Mouse (Mus musculus): ENCODE measurements at regions not wholly inside any gene's neighbourhood (a gene's known extent, or its start where the extent isn't known, plus 50 kb on each side); places are given as distances from the start of the nearest gene placed in this dataset.

DNA sequence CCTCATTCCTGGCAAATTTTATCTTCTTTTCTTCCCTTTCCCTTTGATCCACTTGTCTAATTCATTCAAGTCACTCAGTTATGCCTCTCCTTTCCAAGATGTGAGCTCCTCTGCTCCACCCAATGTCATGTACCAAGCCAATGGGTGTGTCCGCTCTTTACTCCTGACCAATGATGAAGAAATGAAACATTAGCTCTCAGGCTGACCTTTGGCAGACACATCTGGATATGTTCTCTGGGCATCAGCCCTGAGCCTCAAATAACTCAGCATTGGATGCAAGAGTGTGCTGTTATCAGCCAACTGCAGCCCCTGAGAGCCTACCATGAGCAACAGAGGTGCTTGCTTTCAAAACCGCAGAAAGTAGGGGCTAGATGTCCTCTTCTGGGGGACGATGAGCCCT is 186.2 kb upstream of the Unc93a2 start:
- no peak for DNase-seq (ENCODE audit: extremely low spot score, low spot score)
- no peak overlapping the region for H3K4me3 ChIP-seq
- no peaks in the 10 kb centered on the region for H3K36me3 ChIP-seq (replicated peaks)
- WGBS = 92% methylated on average over 3 of the region's 3 CpGs
- H3K27me3 ChIP-seq (ENCODE audit: poor library complexity, severe bottlenecking) = no peaks in the 10 kb centered on the region
- no peaks in the 10 kb centered on the region for H3K4me1 ChIP-seq
- H3K27ac ChIP-seq = no peak overlapping the region
- H3K9me3 ChIP-seq = no peaks in the 10 kb centered on the region

DNA sequence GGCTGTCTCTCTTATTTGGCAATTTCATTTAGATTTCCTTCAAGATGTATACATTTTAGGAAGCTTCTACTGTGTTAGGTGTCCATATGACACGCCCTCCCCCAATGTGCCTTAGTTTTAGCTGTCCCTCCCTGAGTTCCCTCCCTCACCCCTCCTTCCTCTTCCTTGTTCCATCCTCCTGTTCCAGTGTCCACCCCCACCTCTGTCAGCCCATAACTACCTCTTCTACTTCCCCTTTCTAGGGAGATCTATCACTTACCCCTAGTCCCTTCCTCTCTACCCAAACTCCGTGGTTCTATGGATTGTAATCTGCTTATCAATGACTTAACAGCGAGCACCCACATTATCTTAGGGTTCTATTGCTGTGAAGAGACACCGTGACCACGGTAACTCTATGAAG is 183.2 kb upstream of the Unc93a2 start:
- Histone ChIP-seq H3K27me3 (ENCODE audit: poor library complexity, severe bottlenecking) (no peaks in the 10 kb centered on the region), H3K27ac (no peak overlapping the region)
- WGBS = 87% methylated on average over 5 of the region's 5 CpGs

DNA sequence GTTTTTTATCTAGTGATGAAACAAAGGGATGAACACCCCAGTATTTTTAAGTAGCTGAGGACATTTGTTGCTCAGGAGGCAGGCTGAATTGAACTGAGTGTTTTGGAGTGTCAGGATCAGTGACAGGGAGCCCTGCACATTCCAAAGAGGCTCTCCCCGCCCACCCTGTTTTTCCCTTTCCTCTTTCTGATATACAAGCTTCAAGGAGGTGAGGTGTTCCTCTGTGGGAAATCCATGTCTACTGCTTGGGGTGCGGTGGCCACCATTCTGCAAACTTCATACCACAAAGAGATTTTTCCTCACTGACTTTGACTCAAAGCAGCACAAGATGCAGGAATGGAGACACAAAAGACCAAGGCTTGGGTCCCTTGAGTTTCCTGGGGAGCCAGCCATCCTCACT is 180.5 kb upstream of the Unc93a2 start:
- DNase-seq (ENCODE audit: extremely low spot score, low spot score) = no peak
- 82% methylated on average over 2 of the region's 2 CpGs for WGBS
- Histone ChIP-seq H3K36me3 (replicated peaks) (no peaks in the 10 kb centered on the region), H3K27ac (no peak overlapping the region), H3K4me1 (peaks cover 5% of the 10 kb centered on the region), H3K27me3 (ENCODE audit: poor library complexity, severe bottlenecking) (no peaks in the 10 kb centered on the region), H3K4me3 (no peak overlapping the region), H3K9me3 (no peaks in the 10 kb centered on the region)

More for the DNA sequence above, 183.2 kb upstream of the Unc93a2 start:
- no peaks in the 10 kb centered on the region for H3K9me3 ChIP-seq
- no peaks in the 10 kb centered on the region for H3K4me1 ChIP-seq
- DNase-seq (ENCODE audit: extremely low spot score, low spot score) = no peak
- no peak overlapping the region for H3K4me3 ChIP-seq
- H3K36me3 ChIP-seq (replicated peaks) = no peaks in the 10 kb centered on the region

DNA sequence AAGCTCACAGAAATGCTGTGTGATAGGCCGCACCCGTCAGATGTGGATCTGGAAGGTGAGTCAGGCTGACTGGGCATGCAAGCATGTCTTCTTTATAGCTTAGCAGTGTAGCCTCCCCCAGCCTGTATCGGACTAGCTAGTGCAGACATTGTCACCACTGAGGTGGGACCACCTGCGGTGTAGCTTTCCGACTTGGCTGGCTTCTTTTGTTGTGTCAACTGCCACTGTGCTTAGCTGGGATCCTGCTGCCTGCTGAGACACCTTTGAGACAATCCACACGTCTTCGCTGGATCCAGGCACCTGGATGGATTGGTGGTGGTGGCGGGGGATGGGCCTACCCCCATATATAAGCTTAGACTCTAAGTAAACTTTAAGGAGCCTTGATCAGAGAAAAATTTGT is 177.7 kb upstream of the Unc93a2 start:
- no peak for DNase-seq (ENCODE audit: extremely low spot score, low spot score)
- no peaks in the 10 kb centered on the region for H3K27me3 ChIP-seq (ENCODE audit: poor library complexity, severe bottlenecking)
- no peaks in the 10 kb centered on the region for H3K36me3 ChIP-seq (replicated peaks)
- no peaks in the 10 kb centered on the region for H3K9me3 ChIP-seq
- no peak overlapping the region for H3K27ac ChIP-seq
- 17% methylated on average over 8 of the region's 8 CpGs for WGBS
- H3K4me1 ChIP-seq = peaks cover 5% of the 10 kb centered on the region
- H3K4me3 ChIP-seq = no peak overlapping the region

DNA sequence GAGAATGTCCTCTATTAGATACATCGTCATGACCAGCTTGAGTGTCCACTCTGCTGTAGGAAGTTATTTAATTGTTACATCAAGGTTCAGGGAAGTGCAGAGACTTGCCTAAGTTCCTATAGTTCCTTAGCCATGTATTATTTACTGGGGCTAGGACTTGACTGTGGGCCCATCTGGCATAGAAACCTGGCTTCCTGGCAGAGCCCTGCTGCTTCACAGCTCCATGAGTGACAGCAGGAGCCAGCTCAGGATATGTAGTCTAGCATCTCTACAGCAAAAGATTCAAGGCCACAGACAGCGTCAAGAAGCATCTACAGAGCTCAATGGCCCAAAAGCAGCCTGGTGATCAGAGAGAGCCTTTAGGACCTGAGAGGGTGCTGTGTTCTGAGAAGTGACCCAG is 163.2 kb upstream of the Unc93a2 start:
- H3K9me3 ChIP-seq = no peaks in the 10 kb centered on the region; the same call in 1 of the 2 replicates
- no peak for DNase-seq (ENCODE audit: extremely low spot score, low spot score)
- no peak overlapping the region for H3K4me3 ChIP-seq
- 91% methylated on average over 2 of the region's 2 CpGs for WGBS
- no peaks in the 10 kb centered on the region for H3K36me3 ChIP-seq (replicated peaks)
- H3K4me1 ChIP-seq = no peaks in the 10 kb centered on the region
- no peak overlapping the region for H3K27ac ChIP-seq
- H3K27me3 ChIP-seq (ENCODE audit: poor library complexity, severe bottlenecking) = no peaks in the 10 kb centered on the region

DNA sequence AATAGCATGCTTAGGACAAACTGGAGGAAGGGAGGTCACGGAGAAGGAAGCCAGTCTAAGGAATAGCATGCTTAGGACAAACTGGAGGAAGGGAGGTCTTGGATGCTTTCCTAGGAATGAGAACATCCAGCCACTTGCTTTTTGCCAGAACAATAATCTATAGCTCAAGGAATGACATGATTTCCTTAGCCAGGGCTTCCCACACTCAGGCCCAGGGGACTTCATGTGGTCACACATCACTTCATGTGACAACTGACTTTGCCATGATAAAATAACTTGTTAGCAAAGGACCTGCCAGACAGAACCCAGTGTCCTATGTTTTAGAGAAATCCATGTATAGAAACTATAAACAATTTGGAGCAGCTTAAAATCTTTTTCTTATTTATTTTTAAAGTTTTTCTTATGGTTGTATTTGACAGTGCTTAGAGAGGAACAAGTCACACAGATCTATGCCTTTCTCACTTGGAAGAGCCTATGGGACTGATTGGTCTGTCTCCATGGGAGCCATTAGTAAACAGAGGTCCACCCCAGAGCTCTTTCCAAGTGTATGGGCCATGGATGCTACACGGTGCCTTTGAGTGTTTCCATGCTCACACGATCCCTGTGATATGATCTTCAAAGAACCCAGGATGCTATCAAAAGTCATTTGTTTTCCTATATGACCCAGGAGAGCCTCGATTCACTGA is 153.3 kb upstream of the Unc93a2 start:
- H3K9me3 ChIP-seq = 0 out of 2 replicates have a peak, but pooled peaks cover 5% of the 10 kb centered on the region
- no peak overlapping the region for H3K4me3 ChIP-seq
- no peaks in the 10 kb centered on the region for H3K27me3 ChIP-seq (ENCODE audit: poor library complexity, severe bottlenecking)
- no peak overlapping the region for H3K27ac ChIP-seq
- WGBS = 87% methylated on average over 4 of the region's 4 CpGs
- H3K36me3 ChIP-seq (replicated peaks) = no peaks in the 10 kb centered on the region
- no peak for DNase-seq (ENCODE audit: extremely low spot score, low spot score)
- peaks cover 6% of the 10 kb centered on the region for H3K4me1 ChIP-seq

DNA sequence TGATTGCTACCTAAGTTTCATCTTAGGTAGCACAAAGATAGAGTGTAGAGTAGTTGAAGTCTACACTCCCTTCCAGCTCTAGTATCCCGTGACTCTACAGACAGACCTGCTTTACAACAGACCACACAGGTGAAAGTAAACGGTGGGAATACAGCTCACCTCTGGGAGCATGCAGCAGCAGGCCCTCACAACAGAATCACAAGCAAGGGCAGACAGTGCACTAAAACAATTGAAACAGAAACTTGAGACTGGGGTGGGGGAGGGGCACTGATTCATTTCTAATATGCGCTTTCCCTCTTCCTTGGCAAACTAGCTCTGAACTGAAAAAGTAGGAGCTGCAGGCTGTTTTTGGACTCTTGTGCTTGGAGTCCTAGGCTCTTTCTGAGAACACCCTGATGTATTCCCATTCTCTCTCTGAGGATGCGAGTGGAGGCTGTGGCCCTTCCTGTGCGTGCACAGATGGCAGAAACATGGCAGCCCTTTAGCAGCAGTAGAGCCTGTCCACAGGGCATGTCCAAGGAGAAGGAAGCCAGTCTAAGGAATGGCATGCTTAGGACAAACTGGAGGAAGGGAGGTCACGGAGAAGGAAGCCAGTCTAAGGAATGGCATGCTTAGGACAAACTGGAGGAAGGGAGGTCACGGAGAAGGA is 152.5 kb upstream of the Unc93a2 start:
- Histone ChIP-seq H3K27me3 (ENCODE audit: poor library complexity, severe bottlenecking) (no peaks in the 10 kb centered on the region), H3K4me3 (no peak overlapping the region), H3K36me3 (replicated peaks) (no peaks in the 10 kb centered on the region), H3K27ac (no peak overlapping the region), H3K9me3 (0 out of 2 replicates have a peak, but pooled peaks cover 5% of the 10 kb centered on the region), H3K4me1 (peaks cover 6% of the 10 kb centered on the region)
- 77% methylated on average over 7 of the region's 7 CpGs for WGBS
- DNase-seq (ENCODE audit: extremely low spot score, low spot score) = no peak

DNA sequence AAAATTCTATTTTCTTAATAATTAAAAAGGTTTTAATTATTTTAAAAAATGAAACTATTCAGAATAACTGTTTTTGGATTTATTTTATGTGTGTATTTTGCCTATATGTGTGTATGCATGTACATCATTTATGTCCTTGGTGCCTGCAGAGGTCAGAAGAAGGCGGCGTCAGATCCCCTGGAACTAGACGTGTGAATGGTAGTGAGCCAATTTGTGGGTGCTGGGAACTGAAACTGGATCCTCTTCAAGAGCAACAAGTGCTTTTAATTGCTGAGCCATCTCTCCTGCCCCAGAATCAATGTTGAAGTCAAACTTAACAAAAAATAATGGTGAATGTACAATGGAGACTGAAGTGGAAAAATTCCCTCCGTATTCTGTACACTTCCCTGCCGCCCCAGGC is 151.9 kb upstream of the Unc93a2 start:
- no peak overlapping the region for H3K4me3 ChIP-seq

DNA sequence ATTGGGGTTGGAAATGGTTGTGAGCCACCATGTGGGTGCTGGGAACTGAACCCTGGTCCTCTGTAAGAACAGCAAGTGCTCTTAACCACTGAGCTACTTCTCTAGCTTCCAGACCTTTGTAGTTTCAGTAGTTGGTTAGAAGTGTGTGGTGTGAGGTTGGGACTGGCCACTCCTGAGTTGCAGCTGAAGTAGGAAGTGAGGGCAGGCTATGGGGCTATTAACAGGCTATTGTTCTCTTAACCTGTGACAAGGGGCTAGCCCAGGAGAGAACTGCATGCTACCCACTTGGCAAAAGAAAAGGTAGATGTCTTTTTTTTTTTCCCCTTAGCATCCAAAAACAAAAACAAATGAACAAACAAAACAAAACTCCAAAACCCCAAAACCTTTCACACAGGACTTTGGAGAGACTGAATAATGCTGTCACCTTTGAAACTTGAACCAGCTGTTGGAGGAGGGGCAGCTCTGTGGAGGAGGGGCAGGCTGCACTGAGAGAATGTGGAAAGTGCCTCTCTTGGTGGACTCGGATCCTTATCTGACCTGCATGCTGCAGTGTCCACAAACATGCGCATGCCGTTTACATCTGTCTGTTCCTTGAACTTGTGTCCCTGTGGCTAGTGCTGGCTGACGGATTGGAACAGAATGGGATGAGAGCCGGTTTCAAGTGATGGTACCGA is 149.3 kb upstream of the Unc93a2 start:
- Histone ChIP-seq H3K27me3 (ENCODE audit: poor library complexity, severe bottlenecking) (no peaks in the 10 kb centered on the region), H3K36me3 (replicated peaks) (no peaks in the 10 kb centered on the region), H3K9me3 (no peaks in the 10 kb centered on the region), H3K4me3 (no peak overlapping the region), H3K4me1 (peaks cover 7% of the 10 kb centered on the region), H3K27ac (no peak overlapping the region)
- 95% methylated on average over 6 of the region's 6 CpGs for WGBS
- no peak for DNase-seq (ENCODE audit: extremely low spot score, low spot score)

More for the DNA sequence above, 151.9 kb upstream of the Unc93a2 start:
- Histone ChIP-seq H3K36me3 (replicated peaks) (no peaks in the 10 kb centered on the region), H3K27ac (no peak overlapping the region), H3K27me3 (ENCODE audit: poor library complexity, severe bottlenecking) (no peaks in the 10 kb centered on the region), H3K4me1 (peaks cover 6% of the 10 kb centered on the region), H3K9me3 (0 out of 2 replicates have a peak, but pooled peaks cover 5% of the 10 kb centered on the region)
- no peak for DNase-seq (ENCODE audit: extremely low spot score, low spot score)
- 93% methylated on average over 5 of the region's 5 CpGs for WGBS

DNA sequence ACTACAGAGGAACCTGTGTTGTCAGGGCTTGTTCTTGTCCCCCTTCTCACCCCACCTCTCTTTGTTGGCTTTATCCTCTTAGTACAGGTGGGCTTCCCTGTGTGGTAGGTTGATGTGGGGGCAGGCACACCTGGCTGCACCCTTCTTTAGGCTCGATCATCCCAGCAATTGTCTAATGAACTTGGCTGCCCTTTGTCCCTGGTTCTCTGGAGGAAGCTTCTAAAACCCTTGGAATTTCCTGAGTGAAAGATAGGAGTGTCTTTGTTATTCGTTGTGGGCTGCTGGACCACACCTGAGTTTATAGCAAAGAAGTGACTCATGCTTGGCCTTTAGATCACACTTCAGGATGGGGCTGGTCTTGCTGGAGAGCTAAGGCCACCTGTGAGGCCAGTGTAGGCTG is 148.3 kb upstream of the Unc93a2 start:
- Histone ChIP-seq H3K9me3 (no peaks in the 10 kb centered on the region), H3K4me1 (peaks cover 12% of the 10 kb centered on the region), H3K27ac (no peak overlapping the region), H3K27me3 (ENCODE audit: poor library complexity, severe bottlenecking) (no peaks in the 10 kb centered on the region), H3K4me3 (no peak overlapping the region), H3K36me3 (replicated peaks) (no peaks in the 10 kb centered on the region)
- DNase-seq (ENCODE audit: extremely low spot score, low spot score) = no peak
- 67% methylated on average over 2 of the region's 2 CpGs for WGBS

DNA sequence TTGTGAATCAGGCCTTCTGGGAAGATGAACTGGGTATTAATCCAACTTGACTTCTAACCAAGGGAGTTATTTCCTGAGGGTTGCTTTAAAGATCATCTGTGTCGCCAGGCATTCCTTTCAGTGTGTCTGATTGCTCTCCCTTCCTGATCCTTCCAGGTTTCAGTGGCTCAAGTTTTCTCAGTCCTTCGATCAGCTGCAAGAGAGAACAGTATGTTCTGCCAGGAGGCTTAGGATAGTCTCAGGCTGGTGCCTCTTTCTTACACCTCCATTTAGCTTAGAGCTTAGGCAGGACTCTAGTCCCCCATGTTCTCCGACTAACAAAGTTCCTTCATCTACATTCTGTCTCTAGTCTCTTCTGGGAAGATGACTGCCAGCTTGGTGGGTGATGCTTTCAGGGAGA is 147.4 kb upstream of the Unc93a2 start:
- DNase-seq (ENCODE audit: extremely low spot score, low spot score) = no peak
- Histone ChIP-seq H3K36me3 (replicated peaks) (no peaks in the 10 kb centered on the region), H3K27me3 (ENCODE audit: poor library complexity, severe bottlenecking) (no peaks in the 10 kb centered on the region), H3K4me3 (no peak overlapping the region), H3K9me3 (no peaks in the 10 kb centered on the region), H3K4me1 (peaks cover 8% of the 10 kb centered on the region), H3K27ac (no peak overlapping the region)
- WGBS = 91% methylated on average over 3 of the region's 3 CpGs

DNA sequence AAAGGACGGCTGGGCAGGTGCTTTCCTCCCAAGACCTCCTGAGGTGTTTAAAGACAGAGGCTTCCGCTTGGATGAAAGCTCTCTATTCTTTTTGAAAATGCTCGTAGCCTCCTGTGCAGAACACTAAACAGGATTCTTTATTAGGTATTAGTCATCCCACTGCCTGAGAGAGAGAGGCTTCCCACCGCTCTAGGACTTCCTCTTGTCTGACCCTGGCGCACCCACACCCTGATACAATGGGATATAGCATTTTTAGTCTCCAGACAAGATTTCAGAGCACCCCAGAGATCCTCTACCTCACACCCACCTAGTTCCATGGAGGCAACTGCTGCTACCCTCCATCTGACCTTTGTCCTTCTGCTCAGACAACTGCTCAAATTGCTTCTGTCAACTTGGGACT is 144.0 kb upstream of the Unc93a2 start:
- Histone ChIP-seq H3K36me3 (replicated peaks) (no peaks in the 10 kb centered on the region), H3K4me1 (peaks cover 6% of the 10 kb centered on the region), H3K27ac (no peak overlapping the region), H3K27me3 (ENCODE audit: poor library complexity, severe bottlenecking) (no peaks in the 10 kb centered on the region), H3K4me3 (no peak overlapping the region), H3K9me3 (no peaks in the 10 kb centered on the region)
- WGBS = 39% methylated on average over 5 of the region's 5 CpGs
- no peak for DNase-seq (ENCODE audit: extremely low spot score, low spot score)

DNA sequence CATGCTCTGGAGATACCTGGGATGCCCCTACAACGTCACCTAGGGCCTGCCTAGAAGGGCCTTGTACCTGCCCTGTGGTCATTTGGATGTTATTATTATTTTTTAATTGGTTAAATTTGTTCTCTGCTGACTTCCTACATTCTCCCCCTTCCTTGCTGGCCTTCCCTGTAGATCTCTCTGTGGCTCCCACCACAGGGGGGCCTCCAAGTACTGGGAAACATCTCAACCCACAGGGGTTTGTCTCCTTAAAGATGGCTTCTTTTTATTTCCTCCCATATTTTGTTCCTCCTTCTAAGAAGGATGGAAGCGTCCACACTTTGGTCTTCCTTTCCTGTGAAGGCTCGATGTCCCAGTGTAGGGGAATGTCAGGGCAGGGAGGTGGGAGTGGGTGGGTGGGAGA is 142.4 kb upstream of the Unc93a2 start:
- no peaks in the 10 kb centered on the region for H3K27me3 ChIP-seq (ENCODE audit: poor library complexity, severe bottlenecking)
- no peak overlapping the region for H3K4me3 ChIP-seq
- no peak for DNase-seq (ENCODE audit: extremely low spot score, low spot score)
- no peaks in the 10 kb centered on the region for H3K9me3 ChIP-seq
- no peaks in the 10 kb centered on the region for H3K36me3 ChIP-seq (replicated peaks)
- peaks cover 6% of the 10 kb centered on the region for H3K4me1 ChIP-seq
- H3K27ac ChIP-seq = no peak overlapping the region
- 85% methylated on average over 3 of the region's 3 CpGs for WGBS

All from forebrain, embryonic 10.5 days (tissue).